Mouse (Mus musculus): ENCODE data around the gene Il13ra2.
"Not testable (repeated sequence)": the region's sequence is repeated elsewhere in the genome, so short reads cannot be mapped to it uniquely, and the experiment has no call there.

Gene Il13ra2

GRCm38 (mm10) chrX:147429129-147429528 is at the start of gene Il13ra2:
TSS of gene Il13ra2 (minus strand) at chrX:147429192.
- no peak for DNase-seq (ENCODE audit: low read depth)

DNA sequence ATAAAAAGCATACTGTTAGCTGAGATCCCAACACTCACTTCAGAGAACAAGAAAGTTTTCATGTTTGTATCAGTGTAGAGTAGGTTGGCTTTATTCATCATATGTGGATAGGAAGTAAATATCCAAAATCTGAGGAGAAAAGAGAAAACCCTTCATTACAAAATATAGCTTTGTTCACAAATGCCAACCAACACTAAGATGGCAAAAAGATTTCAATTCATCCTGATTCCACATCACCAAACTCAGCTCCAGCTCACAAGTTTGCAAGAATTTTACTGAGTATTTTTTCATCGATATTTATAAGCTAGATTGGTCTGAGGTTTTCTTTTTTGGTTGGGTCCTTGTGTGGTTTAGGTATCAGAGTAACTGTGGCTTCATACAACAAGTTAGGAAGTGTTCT is 24.6 kb upstream of the Il13ra2 start, which contains the start of gene Vmn1r239-ps:
Gene Vmn1r239-ps, minus strand, starts transcription at position 101 of the 400 bp plus-strand sequence.
- not testable (repeated sequence) for DNase-seq (ENCODE audit: low read depth)

- DNase-seq (ENCODE audit: low read depth) = no peak
Observed at GRCm38 (mm10) chrX:147443386-147443785, 14.4 kb upstream of the Il13ra2 start.

DNA sequence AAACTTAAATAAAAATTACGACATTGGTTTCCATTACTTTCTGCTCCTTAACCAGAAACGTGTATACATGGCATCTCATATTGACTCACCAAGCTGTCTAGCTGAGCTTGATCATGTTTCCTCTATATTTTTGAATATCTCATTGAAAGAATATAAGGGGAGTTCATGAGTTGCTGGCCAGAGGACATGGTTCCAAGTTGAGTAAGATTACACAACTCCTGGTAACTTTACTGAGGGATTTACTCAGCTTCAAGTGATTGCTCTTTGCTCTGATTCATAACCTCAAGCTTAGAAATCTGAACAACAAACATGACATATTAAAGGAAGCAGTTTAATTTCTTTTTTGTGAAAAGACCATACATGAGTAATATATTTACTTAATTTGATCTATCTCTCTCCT is 6.4 kb upstream of the Il13ra2 start:
- DNase-seq (ENCODE audit: low read depth) = no peak

DNA sequence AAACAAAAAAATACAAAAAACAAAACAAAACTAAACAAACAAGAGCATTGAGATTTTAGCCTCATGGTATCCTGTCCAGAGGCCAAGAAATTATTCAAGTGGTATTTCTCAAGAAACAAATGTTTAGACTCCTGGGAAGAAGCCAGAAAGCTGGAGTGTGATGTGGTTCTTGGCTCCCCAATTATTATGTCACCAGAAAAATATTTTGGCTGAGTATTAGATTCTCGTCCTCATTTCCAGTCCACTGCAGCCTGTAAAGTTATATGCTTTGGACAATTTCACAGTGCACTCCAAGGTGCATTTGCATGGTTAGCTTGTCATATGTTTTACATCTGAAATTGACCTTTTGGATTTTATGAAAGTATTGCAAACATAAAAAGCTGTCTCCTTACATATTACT is 761 bp upstream of the Il13ra2 start:
- DNase-seq (ENCODE audit: low read depth) = no peak

- no peak for DNase-seq (ENCODE audit: low read depth)
Observed at GRCm38 (mm10) chrX:147393446-147393845, 35.5 kb downstream of the Il13ra2 start.

GRCm38 (mm10) chrX:147349167-147349566 is 79.8 kb downstream of the Il13ra2 start:
- no peak for DNase-seq (ENCODE audit: low read depth)
